Mouse (Mus musculus): ENCODE data around the gene Ttc26.

Ttc26 gene

DNA sequence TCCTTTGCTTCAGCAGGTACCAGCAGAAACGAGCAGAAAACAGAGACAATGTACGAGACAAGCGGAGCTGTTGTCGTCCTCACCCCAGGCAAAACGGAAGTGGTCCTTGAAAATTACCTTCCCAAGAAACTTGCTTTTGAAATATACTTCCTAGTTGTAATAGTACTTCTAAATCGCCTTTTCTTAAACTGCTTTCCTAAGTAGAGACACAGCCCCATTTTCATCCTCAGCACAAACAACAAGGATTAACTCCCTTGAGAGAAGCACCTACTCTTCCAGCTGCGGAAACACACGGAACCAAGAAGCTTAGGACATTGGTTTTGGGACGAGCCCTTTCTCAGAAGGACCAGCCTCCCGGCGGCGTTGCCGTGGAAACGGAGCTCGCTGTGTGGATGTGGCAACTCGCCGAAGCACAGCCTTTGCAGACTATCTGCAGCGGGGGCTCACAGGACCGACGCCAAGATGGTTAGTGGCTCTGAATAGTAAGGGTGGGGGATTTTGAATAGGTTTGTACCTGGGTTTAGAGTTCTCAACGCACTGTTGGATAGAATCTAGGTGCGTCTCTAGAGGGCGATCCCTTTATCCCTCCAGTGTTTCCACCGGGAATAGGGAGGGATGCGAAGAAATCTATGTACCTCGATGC lies at the start of gene Ttc26:
Gene Ttc26, plus strand, starts transcription at position 341 of the 643 bp plus-strand sequence.
- DNase-seq (ENCODE audit: low spot score): peak; percentile 68

DNA sequence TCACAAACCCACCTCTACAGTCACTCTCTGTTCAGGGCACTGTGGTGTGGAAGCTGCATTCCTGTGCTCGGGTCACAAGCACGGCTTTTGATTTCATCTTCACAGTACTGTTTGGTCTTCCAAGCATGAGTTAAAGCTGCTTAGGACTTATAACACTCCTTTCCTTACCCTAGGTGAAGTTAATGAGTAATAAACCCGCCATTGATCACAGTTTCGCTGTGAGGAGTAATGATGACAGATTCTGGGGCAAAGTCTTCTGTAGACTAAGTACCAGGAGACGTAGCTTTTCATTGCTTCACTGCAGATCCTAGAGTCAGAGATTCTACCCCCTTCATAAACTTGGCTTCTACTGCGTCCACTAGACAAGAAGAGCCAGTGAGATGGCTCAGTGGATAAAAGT lies 46.0 kb upstream of the Ttc26 start:
- no peak for DNase-seq (ENCODE audit: low spot score)

DNA sequence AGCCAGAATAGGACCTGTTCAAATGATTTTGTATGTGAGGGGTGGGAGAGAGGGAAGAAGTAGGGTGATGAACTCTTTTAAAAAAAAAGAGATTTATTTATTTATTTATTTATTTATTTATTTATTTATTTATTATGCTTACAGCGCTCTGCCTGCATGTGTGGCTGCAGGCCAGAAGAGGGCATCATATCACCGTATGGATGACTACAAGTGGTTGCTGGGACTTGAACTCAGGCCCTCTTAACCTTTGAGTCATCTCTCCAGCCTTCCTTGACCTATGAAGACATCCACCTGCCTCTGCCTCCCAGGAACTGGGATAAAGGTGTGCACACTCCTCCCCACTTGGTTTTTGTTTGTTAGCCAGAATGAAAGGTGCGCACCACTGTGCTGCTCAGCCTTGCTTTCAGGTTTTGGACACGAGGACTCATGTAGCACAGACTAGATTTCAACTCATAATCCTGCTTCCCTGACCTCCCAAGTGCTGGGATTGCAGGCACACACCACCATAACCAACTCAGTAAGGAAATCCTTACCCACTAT lies 44.0 kb upstream of the Ttc26 start:
- no peak for DNase-seq (ENCODE audit: low spot score)

DNA sequence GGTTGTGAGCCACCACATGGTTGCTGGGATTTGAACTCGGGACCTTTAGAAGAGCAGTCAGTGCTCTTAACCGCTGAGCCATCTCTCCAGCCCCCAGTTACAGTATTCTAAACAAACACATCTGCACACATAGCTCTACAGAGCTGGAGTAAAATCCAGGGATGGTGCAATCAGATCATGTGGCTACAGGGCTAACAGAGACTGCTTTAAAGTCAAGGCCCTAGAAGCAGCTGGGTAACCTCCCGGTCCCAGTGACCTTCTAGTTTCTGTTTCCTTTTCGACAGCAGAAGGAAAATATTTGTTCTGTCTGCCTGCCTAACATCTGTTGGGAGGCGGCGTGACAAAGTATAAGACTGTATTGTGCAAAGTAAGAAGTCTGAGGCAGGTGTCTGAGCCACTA lies 43.3 kb upstream of the Ttc26 start:
- peak; percentile 74 for DNase-seq (ENCODE audit: low spot score)

DNA sequence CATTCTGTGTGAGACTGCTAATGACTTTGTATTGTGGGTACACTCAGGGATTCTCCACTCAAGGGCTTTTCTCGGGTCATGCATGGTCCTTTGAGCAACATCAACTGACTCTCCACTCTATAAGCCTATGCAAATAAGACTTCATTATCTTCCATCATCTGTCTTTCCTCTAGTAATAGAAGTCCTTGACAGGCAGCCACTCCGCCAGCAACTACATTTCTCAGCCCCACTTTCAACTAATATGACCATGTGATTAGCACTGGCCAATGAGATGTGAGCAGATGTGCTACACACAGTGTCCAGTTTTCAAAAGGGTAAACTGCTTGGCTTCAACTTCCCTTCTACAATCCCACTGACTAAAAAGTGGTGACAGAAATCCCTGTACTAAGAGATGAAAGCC lies 42.2 kb upstream of the Ttc26 start:
- no peak for DNase-seq (ENCODE audit: low spot score)

DNA sequence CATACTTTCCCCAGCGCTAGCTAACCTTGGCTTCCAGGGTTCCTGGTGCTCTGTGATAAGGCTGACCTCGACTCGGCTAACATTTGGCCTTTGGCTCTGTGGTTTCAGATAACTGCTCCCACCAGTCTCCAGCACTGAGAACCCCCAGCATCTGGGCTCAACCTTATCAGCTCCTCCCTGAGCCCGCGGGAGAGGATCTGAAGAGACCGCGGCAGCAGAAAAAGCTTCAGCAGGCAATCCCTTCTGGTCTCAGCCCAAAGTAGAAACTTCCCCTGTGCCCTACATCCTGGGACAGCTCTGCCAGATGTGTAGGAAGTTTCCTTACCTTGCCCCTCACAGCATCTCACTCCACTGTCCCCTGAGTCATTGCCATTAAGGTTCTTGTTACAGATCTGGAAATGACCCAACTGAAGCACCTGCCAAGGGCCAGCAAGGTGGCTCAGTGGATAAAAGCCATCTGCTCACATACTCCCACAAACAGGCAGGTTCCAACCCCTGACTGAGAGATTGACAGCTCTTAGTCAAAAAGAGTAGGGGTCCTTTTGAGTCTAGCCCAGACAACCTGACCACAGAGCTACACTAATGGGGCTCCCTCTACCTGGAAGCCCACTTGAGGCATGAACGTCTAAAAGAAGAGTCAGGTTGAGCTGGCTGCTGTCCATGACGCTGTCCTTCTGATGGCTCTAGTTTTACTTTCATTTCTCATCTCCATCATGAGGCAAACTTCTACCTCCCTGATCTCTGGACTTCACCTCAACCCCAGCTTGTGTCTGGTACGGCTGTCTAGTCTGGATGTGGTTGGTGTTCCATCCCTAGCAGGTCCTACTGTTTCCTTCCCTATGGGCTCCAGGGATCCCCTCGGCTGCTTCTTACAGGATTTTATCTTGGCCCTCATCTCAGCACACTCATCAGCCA lies 39.3 kb upstream of the Ttc26 start:
- peak; percentile 72 for DNase-seq (ENCODE audit: low spot score)

DNA sequence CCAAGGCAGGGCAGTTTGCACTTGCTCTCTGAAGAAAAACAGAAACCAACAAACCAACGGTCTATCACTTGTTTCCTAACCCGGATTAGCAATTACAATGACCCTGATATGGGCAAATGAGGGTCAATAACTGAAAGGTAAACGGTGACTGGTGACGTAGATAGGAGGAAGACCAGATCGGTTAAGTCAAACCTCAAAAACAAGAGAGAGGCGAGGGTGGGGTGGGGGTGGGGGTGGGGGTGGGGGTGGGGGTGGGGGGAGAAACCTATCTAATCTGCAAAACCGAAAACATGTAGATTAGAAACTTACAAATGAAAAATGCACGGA lies 38.6 kb upstream of the Ttc26 start:
- no peak for DNase-seq (ENCODE audit: low spot score)

DNA sequence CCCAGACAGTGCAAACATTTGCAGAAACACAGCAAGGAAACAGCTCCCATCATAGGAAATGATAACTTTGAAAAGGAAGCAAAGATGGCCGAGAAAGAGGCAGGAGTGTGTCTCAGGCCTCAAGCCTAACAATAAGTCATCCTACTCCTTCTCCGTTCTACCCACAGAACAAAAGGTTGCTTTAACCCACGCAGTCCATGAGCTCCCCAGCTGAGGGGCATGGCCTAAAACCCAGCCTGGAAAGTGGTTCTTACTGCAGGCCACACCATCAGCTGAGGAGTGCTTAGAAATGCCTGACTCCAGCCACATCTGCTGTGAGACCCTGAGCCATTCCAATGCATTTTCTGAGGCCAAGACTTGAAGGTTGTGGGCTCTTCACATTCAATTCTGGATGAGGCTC lies 37.7 kb upstream of the Ttc26 start:
- no peak for DNase-seq (ENCODE audit: low spot score)

DNA sequence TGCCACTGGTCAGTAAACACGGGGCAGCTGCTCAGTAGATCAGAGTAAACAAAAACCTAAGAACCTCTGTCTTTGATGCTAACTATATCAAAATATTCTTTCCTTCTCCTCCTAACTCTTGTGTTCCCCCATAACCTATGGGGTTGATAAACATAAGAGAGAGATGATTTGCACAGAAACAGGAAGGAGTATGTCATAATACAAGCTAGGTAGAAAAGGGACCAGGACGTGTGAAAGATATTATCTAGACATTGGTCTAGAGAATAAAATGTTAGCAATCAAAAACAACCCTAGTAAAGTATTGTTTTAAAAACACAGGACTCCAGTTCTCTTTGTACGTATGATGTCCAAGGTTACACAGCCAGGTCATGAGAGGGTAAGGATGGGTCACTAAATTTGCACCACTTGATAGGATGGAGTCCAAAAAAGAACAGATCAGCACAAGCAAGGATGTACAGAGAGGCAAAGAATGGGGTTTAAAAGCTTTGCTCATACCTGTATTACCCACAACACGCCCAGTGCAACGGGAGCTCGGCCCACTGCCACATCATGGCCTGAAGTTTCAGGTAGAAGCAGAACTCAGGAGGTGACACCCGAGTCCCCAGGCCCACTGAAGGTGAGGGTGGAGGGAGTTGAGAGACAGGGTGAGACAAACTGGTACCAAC lies 37.1 kb upstream of the Ttc26 start:
- DNase-seq (ENCODE audit: low spot score): no peak

DNA sequence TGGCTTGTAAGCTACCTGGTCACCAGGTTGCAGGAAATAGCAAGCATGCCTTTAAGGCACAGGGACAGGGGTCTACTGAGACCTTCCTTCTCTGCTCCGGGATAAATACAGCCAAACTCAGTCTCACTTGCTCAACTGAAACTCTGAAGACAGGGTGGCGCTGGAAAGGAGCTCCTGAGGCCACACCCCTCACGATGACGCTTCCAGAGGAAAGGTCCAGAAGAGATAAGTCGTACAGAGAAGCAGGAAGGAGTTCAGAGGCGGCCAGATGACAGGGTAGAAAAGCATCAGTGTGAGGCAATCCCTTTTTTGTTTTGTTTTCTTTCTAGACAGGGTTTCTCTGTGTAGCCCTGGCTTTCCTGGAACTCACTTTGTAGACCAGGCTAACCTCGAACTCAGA lies 35.5 kb upstream of the Ttc26 start:
- DNase-seq (ENCODE audit: low spot score): peak; percentile 56

DNA sequence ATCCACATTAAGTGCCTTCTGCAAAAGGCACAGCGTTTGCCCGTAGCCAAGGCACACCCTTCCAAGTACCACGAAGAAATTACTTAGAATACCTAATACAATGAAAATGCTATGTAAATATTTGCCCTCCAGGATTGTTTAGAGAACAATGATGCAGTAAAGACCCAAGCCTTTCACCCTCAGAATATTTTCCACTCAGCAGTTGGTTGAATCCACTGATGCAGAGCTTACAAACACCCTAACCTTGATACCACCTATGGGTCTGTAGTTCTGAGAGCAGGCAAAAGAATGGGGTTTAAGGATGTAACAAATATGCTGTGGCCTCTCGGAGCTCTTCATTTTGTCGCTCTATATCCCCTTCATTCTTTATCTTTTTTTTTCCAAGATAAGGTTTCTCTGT lies 33.4 kb upstream of the Ttc26 start:
- no peak for DNase-seq (ENCODE audit: low spot score)

DNA sequence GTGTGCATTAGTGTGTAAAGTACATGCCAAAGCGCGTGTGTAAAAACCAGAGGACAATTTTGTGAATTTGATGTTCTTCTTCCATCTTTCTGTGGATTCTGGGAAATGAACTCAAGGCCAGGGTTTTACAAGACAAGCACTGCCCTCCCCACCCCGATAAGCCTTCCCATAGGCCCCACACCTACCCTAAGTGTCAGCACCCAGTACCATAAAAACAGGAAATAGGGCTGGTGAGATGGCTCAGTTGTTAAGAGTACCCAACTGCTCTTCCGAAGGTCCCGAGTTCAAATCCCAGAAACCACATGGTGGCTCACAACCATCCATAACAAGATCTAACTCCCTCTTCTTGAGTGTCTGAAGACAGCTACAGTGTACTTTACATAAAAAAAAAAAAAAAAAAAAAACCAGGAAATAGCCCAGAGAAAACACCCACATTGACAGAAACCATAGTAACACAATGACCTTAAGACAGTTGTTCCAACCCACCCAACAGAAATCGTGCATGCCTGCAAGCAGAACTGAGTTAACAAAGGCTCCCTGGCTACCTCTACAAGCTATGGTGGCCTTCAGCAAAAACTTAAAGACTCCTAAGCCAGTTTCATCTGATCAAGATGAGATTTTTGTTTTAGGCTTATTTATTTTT lies 32.3 kb upstream of the Ttc26 start:
- no peak for DNase-seq (ENCODE audit: low spot score)

DNA sequence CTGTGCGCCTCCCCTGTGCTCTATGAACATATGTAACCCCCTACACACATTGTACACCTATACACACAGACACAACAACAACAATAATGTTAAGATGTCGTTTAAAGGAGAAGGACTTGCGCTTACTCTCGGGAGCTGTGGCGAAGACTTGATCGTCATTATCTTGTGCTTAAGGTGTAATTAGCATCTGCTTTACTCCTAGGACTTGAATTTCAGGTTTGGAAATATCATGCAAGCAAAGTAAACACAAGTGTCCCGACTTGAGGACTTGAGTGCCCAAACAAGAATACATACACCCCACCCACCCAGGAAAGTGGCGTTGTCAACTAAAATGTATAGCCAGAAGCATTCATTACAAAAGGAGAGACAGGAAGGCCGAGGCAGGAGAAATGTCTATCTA lies 31.5 kb upstream of the Ttc26 start:
- no peak for DNase-seq (ENCODE audit: low spot score)

DNA sequence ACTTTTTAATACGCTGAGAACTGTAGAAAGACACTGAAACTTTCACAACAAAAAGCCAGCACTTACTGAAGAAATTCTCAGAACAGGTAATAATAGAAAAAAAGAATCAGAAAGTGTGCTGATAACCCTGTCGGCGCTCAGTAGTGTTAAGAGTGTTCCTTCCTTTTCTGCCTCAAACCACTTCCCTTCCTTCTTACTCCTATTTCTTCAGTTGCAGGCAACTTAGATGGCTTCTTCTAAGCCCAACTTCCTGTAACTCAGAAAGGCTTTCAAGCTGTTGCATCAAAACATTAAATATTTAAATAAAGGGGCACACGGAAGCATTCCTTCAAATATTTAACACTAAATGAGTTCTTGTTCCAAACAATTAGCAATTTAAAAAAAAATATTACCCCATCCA lies 29.3 kb upstream of the Ttc26 start:
- no peak for DNase-seq (ENCODE audit: low spot score)

DNA sequence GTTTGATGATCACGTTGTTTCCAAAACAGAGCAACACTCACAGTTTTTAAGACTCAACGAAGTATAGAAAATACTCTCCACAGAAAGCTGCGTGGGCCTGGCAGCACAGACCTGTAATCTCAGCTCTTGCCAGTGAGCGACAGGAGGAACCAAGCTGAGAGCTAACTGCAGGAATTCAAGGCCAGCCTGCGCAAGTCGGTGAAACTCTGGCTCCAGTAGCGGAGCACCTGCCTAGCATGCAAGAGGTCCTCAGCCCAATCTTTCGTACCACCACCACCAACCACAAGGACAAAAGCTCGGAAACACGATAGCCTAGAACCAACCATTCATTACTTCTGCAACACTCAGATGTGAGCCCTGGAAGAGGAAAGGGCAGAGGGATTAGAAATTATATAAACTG lies 28.8 kb upstream of the Ttc26 start:
- no peak for DNase-seq (ENCODE audit: low spot score)

DNA sequence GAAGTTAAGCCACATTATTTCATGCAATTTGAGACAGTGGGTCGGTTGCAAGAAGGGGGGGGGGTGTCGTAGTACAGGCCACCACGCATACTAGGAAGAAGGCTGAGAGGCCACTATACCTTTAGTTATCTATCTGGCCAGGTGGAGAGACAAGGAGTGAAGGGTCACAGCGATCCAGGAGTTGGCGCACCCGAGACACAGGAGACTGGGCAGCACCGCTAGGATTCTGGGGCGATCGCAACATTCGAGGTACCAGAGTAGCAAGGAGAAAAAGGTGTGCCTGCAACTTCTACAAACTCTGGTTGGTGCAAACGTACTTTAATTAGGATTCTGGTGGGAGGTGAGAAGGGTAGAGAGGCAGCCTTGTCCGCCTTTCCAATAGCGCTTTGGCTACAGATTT lies 28.1 kb upstream of the Ttc26 start:
- no peak for DNase-seq (ENCODE audit: low spot score)

DNA sequence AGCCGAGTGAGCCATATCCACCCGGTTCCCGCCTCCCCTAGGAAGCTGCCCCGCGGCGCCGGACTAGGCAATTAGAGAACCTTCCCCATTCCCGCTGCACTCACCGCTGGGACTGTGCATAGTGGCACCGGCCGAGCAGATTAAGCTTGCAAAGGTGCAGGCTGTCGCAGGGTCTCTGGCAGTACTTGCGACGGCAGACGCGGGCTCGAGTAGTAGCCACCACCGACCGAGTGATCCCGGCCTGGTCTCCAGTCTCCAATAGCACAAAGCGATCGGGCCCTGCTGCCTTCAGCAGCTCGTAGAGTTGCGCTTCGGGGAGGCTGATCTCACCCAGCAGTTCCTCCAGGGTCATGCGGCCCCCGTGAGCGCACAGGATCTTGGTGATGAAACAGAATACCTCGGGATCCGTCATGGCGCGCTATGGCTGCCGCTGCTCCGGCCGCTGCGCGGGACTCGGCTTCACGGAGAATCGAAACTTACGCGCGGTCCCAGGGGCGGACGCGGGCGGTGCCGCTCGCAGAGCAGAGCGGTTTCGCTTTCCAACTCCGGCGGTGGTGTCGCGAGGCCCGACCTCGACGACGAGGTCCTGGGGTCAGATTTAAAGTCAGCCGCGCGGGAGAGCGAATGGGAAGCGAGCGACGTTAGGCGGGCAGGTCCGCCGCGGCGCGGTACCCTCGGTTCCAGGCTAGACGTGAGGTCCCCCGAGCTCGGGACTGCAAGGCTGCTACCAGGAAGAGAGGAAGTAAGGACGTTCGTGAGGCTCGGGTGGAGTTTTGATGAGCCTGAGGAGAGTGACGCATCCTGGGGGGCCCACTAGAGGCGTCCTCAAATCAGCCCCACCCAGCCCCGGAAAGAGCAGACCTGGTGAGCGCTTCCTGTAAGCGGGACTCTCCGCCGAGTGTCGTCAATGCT lies 27.2 kb upstream of the Ttc26 start, which contains the start of gene Zc3hav1:
Gene Zc3hav1, minus strand, starts transcription at position 793 of the 912 bp plus-strand sequence.
- DNase-seq (ENCODE audit: low spot score): peak; percentile 71

DNA sequence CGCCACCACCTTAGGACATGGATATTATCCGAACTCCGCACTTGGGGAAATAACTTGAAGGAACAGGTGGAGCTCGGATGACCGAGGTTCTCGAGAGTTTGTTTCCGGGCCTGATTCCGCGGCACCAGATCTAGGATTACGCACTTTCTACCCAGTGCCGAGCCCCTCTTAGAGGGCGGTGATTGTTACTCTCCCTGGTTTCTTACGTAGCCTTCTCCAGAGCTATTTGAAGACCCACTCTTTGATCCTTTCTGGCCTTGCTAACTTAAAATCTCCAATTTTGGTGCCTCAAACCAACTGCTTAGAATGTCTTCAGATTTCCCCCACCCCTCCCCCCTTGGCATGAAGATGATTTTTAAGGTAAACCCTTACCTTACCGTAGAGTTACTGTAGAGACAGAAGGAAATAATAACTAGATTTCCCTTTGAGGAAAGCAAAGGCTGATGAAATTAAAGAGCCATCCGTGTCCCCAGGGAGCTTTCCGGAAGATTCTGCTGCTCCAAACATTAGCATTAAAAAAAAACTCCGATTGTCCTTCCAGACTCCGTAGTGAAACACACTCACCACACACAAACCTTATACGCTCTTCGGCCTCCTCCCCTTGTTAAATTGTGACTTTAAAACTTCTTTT lies 26.4 kb upstream of the Ttc26 start:
- no peak for DNase-seq (ENCODE audit: low spot score)

DNA sequence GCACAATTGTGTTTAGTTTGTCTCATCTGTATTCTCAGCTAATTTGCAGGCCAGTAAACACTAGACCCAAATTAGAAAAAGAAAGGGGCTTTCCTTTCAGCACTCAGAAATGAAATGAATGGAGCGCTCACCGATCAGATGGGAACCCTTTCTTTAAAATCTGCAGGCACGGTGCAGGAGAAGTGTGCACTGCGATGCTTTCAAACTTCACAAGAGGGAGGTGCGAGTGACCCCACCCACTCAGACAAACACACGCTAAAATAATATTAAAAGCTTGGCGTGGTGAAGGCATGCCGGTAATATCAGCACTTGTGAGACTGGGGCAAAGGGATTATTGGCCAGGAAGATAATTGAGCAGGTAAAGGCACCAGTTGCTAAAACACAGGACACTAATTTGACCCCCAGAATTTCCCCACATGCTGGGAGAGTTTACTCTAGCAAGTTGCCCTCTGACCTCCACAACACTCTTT lies 25.9 kb upstream of the Ttc26 start:
- DNase-seq (ENCODE audit: low spot score): no peak

DNA sequence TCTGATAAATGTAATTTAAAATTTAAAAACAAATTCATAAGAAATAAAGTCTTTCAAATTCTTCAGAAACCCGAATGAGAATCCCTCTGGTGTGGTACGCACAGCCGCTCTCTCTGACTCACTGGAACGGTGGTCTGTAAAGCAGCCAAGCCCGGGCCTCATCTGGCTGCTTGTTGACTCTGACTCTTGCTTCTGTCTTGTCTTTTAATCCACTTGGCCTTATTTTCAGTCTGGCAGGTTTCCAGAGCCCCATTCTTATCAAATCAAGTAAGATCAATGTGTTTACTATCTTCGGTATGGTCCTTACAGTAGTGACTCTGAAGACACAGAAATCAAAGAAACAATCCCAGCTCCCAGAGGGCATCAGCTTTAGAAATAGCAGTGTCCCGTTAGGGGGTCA lies 25.4 kb upstream of the Ttc26 start:
- no peak for DNase-seq (ENCODE audit: low spot score)

All from ovary, adult 18-20 months (tissue).